Mouse (Mus musculus): ENCODE measurements at regions not wholly inside any gene's neighbourhood (a gene's known extent, or its start where the extent isn't known, plus 50 kb on each side); places are given as distances from the start of the nearest gene placed in this dataset.
A peak's percentile ranks its signal among the peaks of the same experiment; 100 is the strongest.
"Not testable (repeated sequence)": the region's sequence is repeated elsewhere in the genome, so short reads cannot be mapped to it uniquely, and the experiment has no call there.

GRCm38 (mm10) chr3:22815842-22816241 is 739.4 kb downstream of the Tbl1xr1 start:
- peak; percentile 2 for DNase-seq (ENCODE audit: low read depth, low spot score)

GRCm38 (mm10) chr3:22826485-22826884 is 750.0 kb downstream of the Tbl1xr1 start:
- DNase-seq (ENCODE audit: low read depth, low spot score): no peak

DNA sequence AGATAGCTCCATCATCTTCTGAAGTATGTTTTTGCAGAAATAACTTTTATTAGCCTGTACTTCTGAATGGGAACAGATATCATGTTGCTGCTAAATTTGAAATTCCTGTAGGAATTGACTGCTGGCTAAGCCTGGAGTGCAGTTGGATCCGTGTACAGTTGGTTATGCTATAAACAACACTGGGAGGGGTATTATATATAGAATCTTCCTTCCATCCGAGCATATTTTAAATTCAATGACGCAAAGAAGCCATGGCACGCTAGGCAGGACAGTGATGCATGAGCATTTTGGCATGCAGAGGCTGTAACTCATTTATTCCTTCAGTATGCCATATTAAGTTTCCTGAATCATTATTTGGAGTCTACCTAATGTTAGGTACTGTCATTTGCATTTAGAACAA is 762.5 kb downstream of the Tbl1xr1 start:
- DNase-seq (ENCODE audit: low read depth, low spot score): no peak

DNA sequence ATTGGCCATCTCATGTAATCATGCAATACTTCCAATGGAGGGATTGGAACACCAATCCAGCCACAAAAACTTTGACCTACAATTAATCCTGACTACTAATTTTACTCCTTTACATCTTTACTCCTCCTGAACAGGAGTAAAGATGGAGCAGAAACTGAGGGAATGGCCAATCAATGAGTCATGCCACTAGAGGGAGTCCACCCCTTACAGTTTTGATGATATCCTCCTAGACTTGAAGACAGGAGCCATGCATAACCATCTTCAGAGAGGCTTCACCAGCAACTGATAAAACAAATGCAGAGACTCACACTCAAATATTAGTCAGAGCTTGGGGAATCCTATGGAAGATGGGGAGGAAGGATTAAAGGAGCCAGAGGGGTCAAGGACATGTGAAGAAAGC is 774.0 kb downstream of the Tbl1xr1 start:
- DNase-seq (ENCODE audit: low read depth, low spot score): no peak

DNA sequence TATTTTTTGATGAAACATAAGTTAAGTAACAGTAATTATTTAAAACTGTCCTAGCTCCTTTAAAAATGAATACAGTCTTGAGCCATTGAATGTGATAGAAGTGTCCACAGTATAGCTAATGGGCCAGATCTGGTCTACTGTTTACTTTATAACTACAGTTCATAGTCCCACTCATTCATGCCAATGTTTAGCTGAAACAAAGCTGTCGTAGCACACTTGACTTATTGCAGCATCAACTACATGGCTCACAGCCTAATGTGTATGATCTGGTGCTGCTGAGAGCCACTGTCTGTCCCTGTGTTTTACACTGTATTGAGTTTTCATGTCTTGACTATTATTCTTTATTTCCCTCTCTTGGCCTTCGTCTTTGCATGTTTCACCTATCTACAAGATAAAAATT is 787.1 kb downstream of the Tbl1xr1 start:
- DNase-seq (ENCODE audit: low read depth, low spot score): no peak

- DNase-seq (ENCODE audit: low read depth, low spot score): no peak
These were observed 801.4 kb downstream of the Tbl1xr1 start for GRCm38 (mm10) chr3:22877883-22878282.

DNA sequence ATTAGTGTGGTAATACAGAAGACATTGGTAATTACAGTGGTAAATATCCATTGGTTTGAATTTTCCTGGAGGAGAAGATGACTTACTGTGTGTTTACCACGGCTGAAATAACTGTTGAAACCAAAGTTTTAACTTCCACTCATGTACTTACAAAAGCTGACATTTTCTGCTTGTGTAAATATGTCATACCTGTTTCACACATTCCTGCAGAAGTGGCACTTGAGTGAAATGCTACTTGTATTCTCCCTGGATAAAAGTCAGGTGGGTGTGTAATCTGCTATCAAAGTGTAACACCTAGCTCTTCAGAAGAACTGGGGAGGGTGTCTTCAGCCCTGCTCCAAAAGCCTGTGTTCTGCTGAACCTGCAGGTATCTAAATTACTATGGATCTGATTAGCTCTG is 816.3 kb downstream of the Tbl1xr1 start:
- DNase-seq (ENCODE audit: low read depth, low spot score): no peak

GRCm38 (mm10) chr3:22897651-22898050 is 821.2 kb downstream of the Tbl1xr1 start:
- DNase-seq (ENCODE audit: low read depth, low spot score): peak; percentile 0

GRCm38 (mm10) chr3:22900966-22901365 is 824.5 kb downstream of the Tbl1xr1 start:
- DNase-seq (ENCODE audit: low read depth, low spot score): no peak

DNA sequence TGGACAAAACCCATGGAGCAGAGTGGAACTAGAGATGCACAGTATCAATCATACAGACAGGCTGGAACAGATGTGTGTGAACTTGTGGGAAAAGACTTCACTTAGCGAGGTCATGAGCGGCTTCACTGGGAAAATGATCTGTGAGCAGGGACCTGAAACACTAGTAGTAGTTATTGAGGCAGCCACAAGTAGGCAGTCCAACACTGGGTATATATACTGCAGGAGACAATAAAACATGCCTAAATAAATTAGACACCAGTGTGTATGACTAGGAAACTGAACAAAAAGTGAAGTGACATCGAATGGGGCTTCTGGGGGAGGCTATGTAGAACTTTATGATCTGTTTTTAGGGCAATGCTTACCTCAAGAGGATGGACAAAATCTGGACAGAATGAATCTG is 852.5 kb downstream of the Tbl1xr1 start:
- DNase-seq (ENCODE audit: low read depth, low spot score): peak; percentile 4

DNA sequence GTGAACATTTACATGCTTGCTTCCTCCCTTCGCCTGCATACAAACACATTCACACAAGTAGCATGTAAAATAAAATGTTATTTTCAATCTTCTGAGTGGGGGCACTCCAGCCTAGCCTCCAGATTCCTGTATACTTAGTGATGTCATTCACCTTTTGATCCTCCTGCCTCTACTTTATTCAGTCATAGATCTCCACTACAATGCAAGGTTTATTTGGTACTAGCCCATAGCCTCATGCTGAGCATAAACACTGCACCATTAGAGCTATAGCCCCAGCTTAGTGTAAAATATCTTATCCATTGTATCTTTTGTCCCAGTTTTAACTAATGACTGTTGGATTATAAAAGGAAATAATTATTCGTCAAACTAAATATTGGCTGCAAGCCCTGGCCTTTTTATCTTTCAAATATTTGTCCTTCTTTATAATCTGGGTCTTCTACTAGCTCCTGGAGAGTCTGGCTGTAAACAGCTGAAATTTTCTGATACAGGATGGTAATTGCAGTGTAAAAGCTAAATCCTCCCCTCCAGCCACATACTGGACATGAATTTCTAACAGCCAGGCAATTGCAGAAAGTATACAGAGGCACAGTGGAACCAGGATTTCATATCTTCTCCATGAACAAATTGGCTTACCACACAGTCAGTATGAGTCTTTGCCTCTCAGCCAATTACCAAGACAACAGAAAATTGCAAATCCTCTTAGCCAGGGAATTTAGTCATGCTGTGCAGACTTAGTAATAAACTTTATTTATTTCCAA is 853.5 kb downstream of the Tbl1xr1 start:
- no peak for DNase-seq (ENCODE audit: low read depth, low spot score)

DNA sequence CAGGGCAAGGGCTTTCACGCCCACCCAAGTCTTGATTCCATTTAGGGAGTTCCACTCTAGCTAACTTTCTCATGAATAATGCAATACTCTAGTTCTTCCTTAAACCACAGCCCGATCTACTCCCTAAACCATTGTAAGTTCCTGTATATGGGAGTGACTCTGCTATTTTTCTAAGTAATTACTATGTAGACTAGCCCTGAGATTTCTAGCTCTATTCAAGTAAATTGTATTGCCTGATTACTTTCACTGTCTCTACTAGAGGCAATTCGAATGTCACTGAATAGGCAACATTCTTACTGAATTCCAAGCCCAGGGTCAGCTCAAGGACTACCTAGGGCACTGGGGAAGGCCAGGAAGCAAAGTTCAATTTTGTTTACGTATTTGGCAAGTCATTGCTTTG is 869.2 kb downstream of the Tbl1xr1 start:
- not testable (repeated sequence) for DNase-seq (ENCODE audit: low read depth, low spot score)

DNA sequence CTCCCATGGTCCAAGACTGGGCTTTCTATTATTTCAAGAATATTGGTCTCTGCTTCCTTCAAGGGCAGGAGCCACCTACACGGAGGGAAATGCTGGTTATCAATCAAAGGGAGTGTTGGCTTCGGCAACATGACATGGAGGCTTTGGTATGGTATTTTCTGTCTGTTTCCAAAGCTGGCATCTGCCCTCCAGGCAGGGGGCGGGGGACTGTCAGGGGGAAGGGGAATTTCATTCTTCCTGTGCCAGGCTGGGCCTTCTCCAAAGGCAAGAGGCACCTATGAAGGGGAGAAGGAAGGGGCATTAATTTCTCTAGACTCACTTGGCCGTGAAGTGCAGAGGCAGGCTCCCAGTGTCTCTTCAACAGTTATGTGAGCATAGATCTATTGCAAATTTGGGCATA is 870.7 kb downstream of the Tbl1xr1 start:
- no peak for DNase-seq (ENCODE audit: low read depth, low spot score)

- DNase-seq (ENCODE audit: low read depth, low spot score): no peak
These were observed 871.8 kb downstream of the Tbl1xr1 start for GRCm38 (mm10) chr3:22948168-22948768.

GRCm38 (mm10) chr3:22957422-22957821 is 881.0 kb downstream of the Tbl1xr1 start:
- no peak for DNase-seq (ENCODE audit: low read depth, low spot score)

DNA sequence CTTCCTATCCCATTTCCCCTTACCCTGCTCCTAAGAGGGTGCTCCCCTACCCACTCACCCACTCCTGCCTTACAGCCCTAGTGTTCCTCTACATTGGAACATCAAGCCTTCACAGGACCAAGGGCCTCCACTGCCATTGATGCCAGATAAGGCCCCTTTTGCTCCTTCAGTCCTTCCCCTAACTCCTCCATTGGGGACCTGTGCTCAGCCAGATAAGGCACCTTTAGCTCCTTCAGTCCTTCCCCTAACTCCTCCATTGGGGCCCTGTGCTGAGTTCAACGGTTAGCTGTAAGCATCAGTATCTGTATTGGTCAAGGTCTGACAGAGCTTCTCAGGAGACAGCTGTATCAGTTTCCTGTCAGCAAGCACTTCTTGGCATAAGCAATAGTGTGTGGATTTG is 896.2 kb downstream of the Tbl1xr1 start:
- no peak for DNase-seq (ENCODE audit: low read depth, low spot score)

DNA sequence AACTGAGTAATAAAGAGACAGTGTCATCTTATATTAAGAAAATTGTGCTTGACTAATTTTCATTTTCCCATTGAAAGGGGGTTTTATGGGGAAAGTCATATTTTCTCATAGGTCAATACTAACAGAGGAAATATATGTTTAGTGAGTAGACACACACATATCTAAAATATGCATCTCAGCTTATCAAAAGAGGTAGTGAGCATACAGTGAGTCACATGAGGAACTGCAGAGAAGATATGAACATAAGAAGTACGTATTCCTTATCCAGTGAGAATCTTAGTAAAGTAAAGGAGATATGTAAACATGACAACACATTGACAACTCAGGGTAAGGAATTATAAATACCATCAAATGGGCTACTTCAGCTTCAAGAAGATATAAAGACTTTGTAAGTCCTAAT is 900.3 kb downstream of the Tbl1xr1 start:
- DNase-seq (ENCODE audit: low read depth, low spot score): no peak

DNA sequence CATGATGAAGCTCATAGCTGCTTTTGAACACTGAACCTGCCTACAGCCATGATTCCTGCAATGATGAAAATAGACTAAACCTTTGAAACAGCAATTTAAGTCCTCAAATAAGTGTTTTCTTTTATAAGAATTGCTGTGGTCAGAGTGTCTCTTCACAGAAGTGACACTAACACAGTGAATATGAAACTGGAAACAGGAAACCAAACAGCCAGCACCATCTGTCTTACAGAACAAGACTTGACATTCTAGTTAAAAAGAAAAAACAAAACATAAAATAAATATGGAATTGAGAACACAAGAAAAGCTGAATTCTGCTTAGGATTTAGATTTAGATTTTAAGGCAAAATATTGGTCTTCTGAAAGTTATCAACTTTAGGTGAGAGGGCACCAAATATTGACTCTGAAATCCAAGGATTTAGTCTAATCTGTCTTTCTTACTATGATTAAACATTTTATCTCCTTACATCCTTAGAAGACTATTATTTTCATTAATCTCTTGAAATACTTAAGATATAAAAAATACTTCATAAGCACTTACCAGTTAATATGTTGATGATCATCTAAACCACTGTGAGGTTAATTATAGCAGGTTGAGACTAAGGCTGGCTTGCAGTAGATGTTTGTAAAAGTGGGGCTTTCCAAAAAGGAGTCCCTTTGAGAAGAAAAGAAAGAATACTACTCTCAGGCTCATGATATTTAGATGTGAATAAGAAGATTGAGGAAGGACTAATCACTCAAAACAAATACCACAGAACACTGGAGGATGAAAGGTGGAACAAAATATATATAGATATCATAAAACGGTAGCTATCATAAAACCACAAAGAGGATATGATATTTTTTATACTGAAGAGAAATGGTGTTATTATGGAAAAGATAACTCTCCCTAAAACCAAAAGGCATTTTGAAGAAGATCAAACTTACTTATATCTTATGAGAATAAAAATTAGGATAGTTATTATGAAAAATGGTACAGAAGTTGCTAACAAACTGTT is 903.7 kb downstream of the Tbl1xr1 start:
- DNase-seq (ENCODE audit: low read depth, low spot score): no peak

GRCm38 (mm10) chr3:22982430-22982829 is 906.0 kb downstream of the Tbl1xr1 start:
- no peak for DNase-seq (ENCODE audit: low read depth, low spot score)

DNA sequence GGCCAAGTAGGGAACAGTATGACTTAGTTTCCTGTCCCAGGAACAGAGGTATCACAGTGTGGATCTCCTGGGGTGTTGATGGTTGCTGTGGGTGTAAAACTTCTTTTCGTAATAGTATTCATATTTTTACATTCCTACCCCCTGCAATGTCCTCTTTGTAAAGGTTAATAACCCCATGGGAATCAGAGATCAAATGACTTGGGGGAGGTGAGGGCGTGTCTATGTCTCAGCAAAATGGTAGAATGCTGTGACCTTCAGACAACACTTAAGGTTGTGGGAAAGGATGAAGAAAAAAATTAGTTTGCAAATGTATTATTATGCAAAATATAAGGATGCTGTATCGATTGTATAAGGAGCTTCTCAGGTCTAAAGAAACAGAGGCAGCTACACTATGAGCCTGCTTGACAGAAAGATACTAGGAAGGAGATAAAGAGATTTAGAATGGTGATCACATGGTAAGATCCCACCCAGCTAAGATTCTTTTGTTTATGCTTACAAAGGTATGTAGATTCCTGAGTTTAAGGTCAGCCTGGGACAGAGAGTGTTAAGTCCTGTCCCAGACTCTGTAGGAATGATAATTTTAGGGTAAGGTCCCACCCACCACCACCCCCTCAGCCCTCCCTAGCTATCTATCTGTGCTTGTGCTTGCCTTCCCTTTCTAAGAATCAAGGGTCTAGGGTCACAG is 913.8 kb downstream of the Tbl1xr1 start:
- DNase-seq (ENCODE audit: low read depth, low spot score): no peak

DNA sequence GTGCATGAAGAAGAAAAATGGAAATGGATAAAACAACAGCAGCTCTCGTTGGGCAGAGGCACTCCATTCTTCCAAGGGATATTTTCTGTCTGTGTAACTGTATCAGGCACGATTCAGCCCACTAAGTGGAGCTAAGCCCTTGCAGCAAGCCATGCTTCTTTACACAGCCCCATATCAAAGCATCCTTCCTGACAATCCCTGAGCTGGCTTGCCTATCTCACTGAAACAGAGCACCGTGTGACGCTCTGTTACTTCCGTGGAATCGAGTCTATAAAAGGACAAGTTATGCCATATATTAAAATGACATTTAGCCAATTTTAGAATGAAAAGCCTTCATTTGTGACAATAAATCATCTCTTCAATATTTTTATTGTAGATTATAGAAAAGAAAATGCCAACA is 918.8 kb downstream of the Tbl1xr1 start:
- DNase-seq (ENCODE audit: low read depth, low spot score): no peak

DNA sequence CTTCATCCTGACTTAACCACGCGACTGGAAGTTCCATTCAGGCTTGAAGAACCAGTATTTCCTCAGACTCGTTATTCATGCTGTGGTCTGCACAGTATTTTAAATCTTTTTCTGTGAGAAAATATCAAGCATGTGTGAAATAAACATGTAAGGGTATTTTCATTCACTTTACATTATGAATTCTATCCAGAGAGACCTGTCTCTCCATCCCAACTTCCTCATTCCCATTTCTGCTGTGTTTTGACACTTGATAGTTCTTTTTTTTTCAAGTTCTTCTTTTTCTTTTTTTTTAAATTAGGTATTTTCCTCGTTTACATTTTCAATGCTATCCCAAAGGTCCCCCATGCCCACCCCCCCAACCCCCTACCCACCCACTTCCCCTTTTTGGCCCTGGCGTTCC is 919.4 kb downstream of the Tbl1xr1 start:
- DNase-seq (ENCODE audit: low read depth, low spot score): no peak
